Mouse (Mus musculus): ENCODE results near the gene Tmub2.
"Not testable (repeated sequence)": the region's sequence is repeated elsewhere in the genome, so short reads cannot be mapped to it uniquely, and the experiment has no call there.

GRCm38 (mm10) chr11:102280267-102280666 is 4.5 kb upstream of the Tmub2 start:
- TF ChIP-seq CTCF, POLR2A (IDR thresholded peaks at IDR 0.05; ENCODE audit: insufficient read depth, low read depth, low read length): not testable (repeated sequence)

Measured in olfactory bulb, adult 2 months (tissue).